Comparison of ENCODE assay signal across 8 mouse cellular contexts in the genomic region with DNA sequence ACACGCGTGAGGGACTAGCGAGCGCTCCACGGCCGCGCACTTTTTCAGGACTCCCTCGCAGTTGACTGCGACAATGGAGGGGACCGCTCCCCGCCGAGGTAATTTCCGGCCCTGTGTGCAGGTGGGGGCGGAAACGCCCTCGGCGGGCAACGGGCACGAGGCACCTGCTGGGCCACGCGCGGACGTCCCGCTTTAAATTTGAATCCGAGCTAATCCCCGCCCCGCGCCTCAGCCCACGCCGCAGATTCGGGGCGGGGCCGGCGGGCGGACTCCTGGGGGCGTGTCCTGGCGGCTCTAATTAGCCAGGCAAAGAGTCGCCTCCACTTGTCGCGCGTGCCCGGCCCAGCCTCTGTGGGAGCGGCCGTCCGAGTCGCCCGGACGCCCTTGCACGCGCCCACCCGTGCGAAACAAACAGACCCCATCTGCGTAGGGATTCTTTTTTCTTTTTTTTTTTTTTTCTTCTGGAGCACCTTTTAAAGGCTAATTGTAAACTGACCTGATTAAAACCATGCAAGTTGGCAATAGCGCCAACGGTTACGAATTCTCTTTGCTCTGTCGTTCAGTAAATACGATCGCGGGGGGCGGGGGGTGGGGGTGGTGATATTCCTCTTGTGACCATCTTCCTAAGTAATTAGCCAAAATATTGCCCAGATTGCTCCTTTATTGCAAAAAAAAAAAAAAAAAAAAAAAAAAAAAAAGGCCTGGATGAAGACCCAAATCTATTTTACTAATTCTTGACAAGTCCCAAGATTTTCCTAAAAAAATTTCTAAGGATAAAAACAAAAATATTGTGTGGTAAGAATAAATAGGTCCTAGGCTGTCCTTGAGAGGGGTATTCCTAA. TPM values are rescaled to one million over a fixed set of nuclear protein-coding genes. Genes with fewer than 3 reads are reported as not detected.
DNase-seq lines count a peak whose midpoint lies in the region; ATAC-seq and TF ChIP-seq lines count a peak whose summit lies in the region.

No protein-coding gene starts in this region.

- 0 out of 4 replicates have a peak, but pooled peaks of 1 of the 2 experiments have one; percentile 11 for TF ChIP-seq EP300 in MEL (IDR thresholded peaks at IDR 0.05; ENCODE audit: low read depth in 1 of 2, low read length in 2 of 2)

- peaks cover 0 to 5% of the 10 kb centered on the region in 2 experiments; a peak in 2 of 4 replicates for H3K36me3 ChIP-seq in MEL (ENCODE audit: control insufficient read depth in 1 of 2, insufficient read depth in 2 of 2, low read length in 2 of 2)
- no peaks in the 10 kb centered on the region for H3K36me3 ChIP-seq in forebrain, embryonic 15.5 days
- H3K36me3 ChIP-seq in neural tube, embryonic 14.5 days (ENCODE audit: control insufficient read depth, insufficient read depth, low read length) = no peaks in the 10 kb centered on the region

- peaks cover 19% of the 10 kb centered on the region for H3K79me2 ChIP-seq in MEL (ENCODE audit: control insufficient read depth, insufficient read depth, low read length, poor library complexity)

- no peaks in the 10 kb centered on the region; a peak in 2 of 4 replicates for H3K4me1 ChIP-seq in MEL (ENCODE audit: control insufficient read depth in 1 of 2, insufficient read depth in 2 of 2, low read length in 2 of 2)
- H3K4me1 ChIP-seq in forebrain, embryonic 15.5 days = peaks cover 28% of the 10 kb centered on the region
- H3K4me1 ChIP-seq in neural tube, embryonic 14.5 days (ENCODE audit: control insufficient read depth, insufficient read depth, low read length) = peaks cover 13% of the 10 kb centered on the region; the same call in 1 of the 2 replicates

- TF ChIP-seq RAD21 in MEL (IDR thresholded peaks at IDR 0.05; ENCODE audit: low read depth, low read length) = no peak

- H3K4me3 ChIP-seq in MEL (ENCODE audit: control insufficient read depth in 1 of 2, insufficient read depth in 1 of 2, low read depth in 2 of 2, low read length in 2 of 2) = peak overlapping the region; percentile 76 to 77
- H3K4me3 ChIP-seq in forebrain, embryonic 15.5 days = peak overlapping the region; percentile 99
- H3K4me3 ChIP-seq in neural tube, embryonic 14.5 days (ENCODE audit: low read depth, low read length) = peak overlapping the region; percentile 96

- no peak for TF ChIP-seq CTCF in MEL (IDR thresholded peaks at IDR 0.05 in 2 of 3, conservative IDR thresholded peaks at IDR 0.05 in 1 of 3; ENCODE audit: control insufficient read depth in 1 of 3, insufficient read depth in 1 of 3, low read depth in 2 of 3, low read length in 3 of 3, poor library complexity in 1 of 3, severe bottlenecking in 1 of 3)

- H3K27ac ChIP-seq in MEL (ENCODE audit: control insufficient read depth, low read depth, low read length) = peak overlapping the region; percentile 93
- peak overlapping the region; percentile 86 for H3K27ac ChIP-seq in forebrain, embryonic 15.5 days (replicated peaks)
- H3K27ac ChIP-seq in neural tube, embryonic 14.5 days (ENCODE audit: low read depth, low read length) = peak overlapping the region; percentile 52; the same call in 1 of the 2 replicates

- peak overlapping the region; percentile 59 for H3K4me2 ChIP-seq in forebrain, embryonic 15.5 days (replicated peaks)
- H3K4me2 ChIP-seq in neural tube, embryonic 14.5 days (ENCODE audit: low read depth, low read length) = peak overlapping the region; percentile 46

- H3K9me3 ChIP-seq in MEL (replicated peaks; ENCODE audit: insufficient read depth, low read length) = no peaks in the 10 kb centered on the region
- no peaks in the 10 kb centered on the region for H3K9me3 ChIP-seq in forebrain, embryonic 15.5 days
- H3K9me3 ChIP-seq in neural tube, embryonic 14.5 days (ENCODE audit: control insufficient read depth, low read length) = no peaks in the 10 kb centered on the region

- DNase-seq in MEL (ENCODE audit: low read depth, low spot score) = peak; percentile 92
- peak; percentile 97 for DNase-seq in cerebellum, adult 11-12 months
- DNase-seq in heart, postnatal 25 days (ENCODE audit: low spot score) = peak; percentile 87
- peak; percentile 91 to 95 for DNase-seq in layer of hippocampus, adult 18-20 months (ENCODE audit: low spot score in 2 of 2)
- peak; percentile 95 to 96 for DNase-seq in lung, adult 18-20 months
- DNase-seq in testis, postnatal 14 days (ENCODE audit: low spot score) = peak; percentile 95

- peak; percentile 81 for ATAC-seq in forebrain, embryonic 15.5 days (replicated peaks)
- peak; percentile 87 for ATAC-seq in neural tube, embryonic 14.5 days (ENCODE audit: low read depth)

- under 1% methylated on average over 61 of the region's 61 CpGs for WGBS in forebrain, embryonic 15.5 days
- WGBS in neural tube, embryonic 14.5 days = under 1% methylated on average over 60 of the region's 61 CpGs

- H3K9ac ChIP-seq in MEL (ENCODE audit: control insufficient read depth, low read depth, low read length, poor library complexity, severe bottlenecking) = peak overlapping the region; percentile 81
- H3K9ac ChIP-seq in forebrain, embryonic 15.5 days (replicated peaks) = peak overlapping the region; percentile 56
- peak overlapping the region; percentile 32; the same call in 1 of the 2 replicates for H3K9ac ChIP-seq in neural tube, embryonic 14.5 days (replicated peaks; ENCODE audit: low read depth, low read length)

- intact Hi-C loops in heart, postnatal 25 days (cut with DNase I) = loop anchor here (2.0 to 10.0 kb wide), 2 partner anchors 149 to 339 kb away; no protein-coding TSS in a partner anchor

- TF ChIP-seq POLR2A in MEL (IDR thresholded peaks at IDR 0.05; ENCODE audit: control insufficient read depth in 1 of 2, insufficient read depth in 1 of 2, low read depth in 1 of 2, low read length in 2 of 2, poor library complexity in 1 of 2) = peak in 1 of 2 experiments; percentile 17; a peak in 1 of 4 replicates

- H3K27me3 ChIP-seq in MEL (ENCODE audit: control insufficient read depth in 1 of 2, insufficient read depth in 2 of 2, low read length in 2 of 2) = no peaks in the 10 kb centered on the region
- no peaks in the 10 kb centered on the region for H3K27me3 ChIP-seq in forebrain, embryonic 15.5 days
- no peaks in the 10 kb centered on the region for H3K27me3 ChIP-seq in neural tube, embryonic 14.5 days (ENCODE audit: control insufficient read depth, insufficient read depth, low read length)

TF ChIP-seq in MEL, 35 proteins besides CTCF, POLR2A, EP300 and RAD21:
- peak; percentile 14; the same call in 1 of the 2 replicates for TF ChIP-seq USF1 (IDR thresholded peaks at IDR 0.05; ENCODE audit: low read depth, low read length)
- peak; percentile 48; the same call in 1 of the 2 replicates for TF ChIP-seq NELFE (IDR thresholded peaks at IDR 0.05; ENCODE audit: low read depth, low read length)
- no peak for TF ChIP-seq GABPA (IDR thresholded peaks at IDR 0.05; ENCODE audit: low read depth, low read length)
- peak; percentile 28; the same call in 1 of the 2 replicates for TF ChIP-seq BHLHE40 (IDR thresholded peaks at IDR 0.05; ENCODE audit: borderline replicate concordance, low read depth, low read length)
- peak; percentile 95 for TF ChIP-seq MAX (IDR thresholded peaks at IDR 0.05; ENCODE audit: low read length)
- 0 out of 2 replicates have a peak, but pooled peaks have one; percentile 59 for TF ChIP-seq ZMIZ1 (IDR thresholded peaks at IDR 0.05; ENCODE audit: low read depth, low read length)
- peak; percentile 92 for TF ChIP-seq MXI1 (IDR thresholded peaks at IDR 0.05; ENCODE audit: low read depth, low read length)
- no peak for TF ChIP-seq POLR2AphosphoS5 (IDR thresholded peaks at IDR 0.05; ENCODE audit: borderline replicate concordance, low read depth, low read length)
- TF ChIP-seq POLR2AphosphoS2 (IDR thresholded peaks at IDR 0.05; ENCODE audit: low read length) = peak; percentile 71
- peak; percentile 76 for TF ChIP-seq ZNF384 (IDR thresholded peaks at IDR 0.05; ENCODE audit: low read depth, low read length)
- no peak for TF ChIP-seq GATA1 (IDR thresholded peaks at IDR 0.05; ENCODE audit: low read depth, low read length)
- peak; percentile 73; the same call in 1 of the 2 replicates for TF ChIP-seq SIN3A (IDR thresholded peaks at IDR 0.05; ENCODE audit: low read length)

RNA-seq across cellular contexts. Expression of a gene that starts 0.9 kb away (rescaled TPM):
- 4.6 and 6.8 TPM in 2 replicates for total RNA-seq in MEL (2012; rRNA removed)
- 10 to 100 TPM in 1 of 2 experiments, not detected in 1; 10.2 TPM for polyA plus RNA-seq in MEL (2012; ENCODE audit: insufficient read depth in 1 of 2, insufficient read length in 2 of 2, low read depth in 1 of 2, low replicate concordance in 2 of 2, missing spikeins in 1 of 2)
- polyA plus RNA-seq in forebrain, embryonic 15.5 days (2015; fragmentation: Nextera tagmentation; extraction: Ambion mirVana) = 21.9 and 22.8 TPM in 2 replicates
- 10 to 100 TPM; 11.8 to 13.0 TPM for total RNA-seq in heart, postnatal 25 days (2021)
- 10 to 100 TPM; 14.6 to 18.0 TPM for total RNA-seq in layer of hippocampus, adult 18-20 months (2021)
- 19.6 and 20.9 TPM in 2 replicates for polyA plus RNA-seq in neural tube, embryonic 14.5 days (2014; fragmentation: Nextera tagmentation; extraction: Ambion mirVana)

Comparison
In these comparisons a context has a peak if more than half of its experiments do, and no peak if none do; other contexts are left out.
1. Peak in every context shown above with its lines: DNase-seq, ATAC-seq, H3K4me3 ChIP-seq and H3K27ac ChIP-seq.